Comparison of ENCODE assay signal across 27 mouse cellular contexts in genomic region chr10:93544172-93544571, GRCm38 (mm10). TPM values are rescaled to one million over a fixed set of nuclear protein-coding genes. Genes with fewer than 3 reads are reported as not detected.
DNase-seq lines count a peak whose midpoint lies in the region; TF ChIP-seq lines count a peak whose summit lies in the region.
"Had no signal": no experiment of that assay in that cellular context is flagged by ENCODE, and none has a peak within 500 bp of the region (broad histone marks: within the 10 kb centered on the region; RNA-seq: fewer than 3 reads in every experiment).

No protein-coding gene starts in this region.

- no peak for TF ChIP-seq POLR2A in CH12.LX (IDR thresholded peaks at IDR 0.05; ENCODE audit: low read depth, low read length)

- H3K4me2 ChIP-seq in CH12.LX (ENCODE audit: insufficient read depth, low read depth, poor library complexity, severe bottlenecking) = peak overlapping the region; percentile 58
- H3K4me2 ChIP-seq: embryonic facial prominence, embryonic 13.5 days; forebrain, embryonic 13.5 days; heart, embryonic 13.5 days; hindbrain, embryonic 12.5 days; hindbrain, embryonic 15.5 days had no signal

- no peaks in the 10 kb centered on the region for H3K79me2 ChIP-seq in CH12.LX (replicated peaks; ENCODE audit: control insufficient read depth, extremely low read depth, insufficient read depth, poor library complexity, severe bottlenecking)

- peak overlapping the region; percentile 20; the same call in 1 of the 2 replicates for H3K9ac ChIP-seq in CH12.LX (ENCODE audit: insufficient read depth, low read depth)
- H3K9ac ChIP-seq: embryonic facial prominence, embryonic 13.5 days; forebrain, embryonic 13.5 days; heart, embryonic 13.5 days; hindbrain, embryonic 12.5 days; hindbrain, embryonic 15.5 days had no signal

- H3K4me3 ChIP-seq in heart, embryonic 10.5 days = no peak overlapping the region
- H3K4me3 ChIP-seq in CH12.LX (replicated peaks in 1 of 3; ENCODE audit: low read depth in 2 of 3, low read length in 2 of 3, poor library complexity in 1 of 3) = no peak overlapping the region
- H3K4me3 ChIP-seq: embryonic facial prominence, embryonic 13.5 days; erythroblast, embryonic 14.5 days; forebrain, embryonic 10.5 days; forebrain, embryonic 13.5 days; heart, embryonic 13.5 days; hindbrain, embryonic 12.5 days; hindbrain, embryonic 15.5 days had no signal

- no peaks in the 10 kb centered on the region for H3K9me3 ChIP-seq in heart, embryonic 10.5 days
- H3K9me3 ChIP-seq in CH12.LX (replicated peaks; ENCODE audit: low read length) = no peaks in the 10 kb centered on the region
- H3K9me3 ChIP-seq: embryonic facial prominence, embryonic 13.5 days; forebrain, embryonic 10.5 days; forebrain, embryonic 13.5 days; heart, embryonic 13.5 days; hindbrain, embryonic 12.5 days; hindbrain, embryonic 15.5 days had no signal

- H3K36me3 ChIP-seq in heart, embryonic 10.5 days = no peaks in the 10 kb centered on the region
- no peaks in the 10 kb centered on the region for H3K36me3 ChIP-seq in CH12.LX (replicated peaks in 1 of 2; ENCODE audit: control insufficient read depth in 1 of 2, insufficient read depth in 1 of 2, low read length in 1 of 2)
- H3K36me3 ChIP-seq: embryonic facial prominence, embryonic 13.5 days; forebrain, embryonic 10.5 days; heart, embryonic 13.5 days; hindbrain, embryonic 12.5 days; hindbrain, embryonic 15.5 days had no signal

- H3K4me1 ChIP-seq in heart, embryonic 10.5 days = peaks cover 22% of the 10 kb centered on the region
- peaks cover 10 to 64% of the 10 kb centered on the region in 2 experiments for H3K4me1 ChIP-seq in CH12.LX (ENCODE audit: control insufficient read depth in 1 of 2, insufficient read depth in 2 of 2)

- DNase-seq in heart, embryonic 10.5 days (ENCODE audit: low spot score) = peak; percentile 42
- no peak for DNase-seq in heart, adult 8-10 months (ENCODE audit: low spot score)
- DNase-seq in retina, postnatal 1 day = peak; percentile 27
- no peak for DNase-seq in retina, embryonic 14.5 days (ENCODE audit: low spot score)
- no peak for DNase-seq in CH12.LX (ENCODE audit: extremely low read depth)
- DNase-seq in yolk sac, embryonic 10.5 days (ENCODE audit: low spot score) = no peak
- DNase-seq: adrenal gland, adult 8-10 months; adrenal gland, postnatal 36 days; B cell, adult 2 months; cerebellum, adult 18-20 months; cerebellum, adult 9-10 months; cerebellum, postnatal 14 days; gastrocnemius, postnatal 10 days; gastrocnemius, postnatal 36 days; heart, postnatal 14 days had no signal

- no peak for TF ChIP-seq CTCF in CH12.LX (conservative IDR thresholded peaks at IDR 0.05 in 1 of 2, IDR thresholded peaks at IDR 0.05 in 1 of 2; ENCODE audit: low read depth in 2 of 2, low read length in 2 of 2)

- WGBS in heart, embryonic 10.5 days = 79% methylated on average over 5 of the region's 5 CpGs

- no peak for TF ChIP-seq EP300 in CH12.LX (IDR thresholded peaks at IDR 0.05; ENCODE audit: low read length)

- no peak for TF ChIP-seq RAD21 in CH12.LX (IDR thresholded peaks at IDR 0.05; ENCODE audit: low read depth, low read length)

- H3K27me3 ChIP-seq in heart, embryonic 10.5 days (ENCODE audit: insufficient read depth, poor library complexity, severe bottlenecking) = no peaks in the 10 kb centered on the region
- H3K27me3 ChIP-seq in CH12.LX (replicated peaks) = no peaks in the 10 kb centered on the region
- H3K27me3 ChIP-seq: forebrain, embryonic 13.5 days; heart, embryonic 13.5 days had no signal

- dilution Hi-C loops in CH12.LX (cut with MboI; ENCODE audit: extremely low pct_ligation_motif_present, extremely low pct_unique_long_range_greater_than_20kb, low sequenced_read_pairs) = no loop called here

- in situ Hi-C loops in CH12.LX (cut with MboI; ENCODE audit: low pct_ligation_motif_present, low pct_unique_long_range_greater_than_20kb, low sequenced_read_pairs) = loop anchor here (5.0 kb wide), 1 partner anchor 33 kb away; no protein-coding TSS in a partner anchor

- no peak overlapping the region for H3K27ac ChIP-seq in heart, embryonic 10.5 days
- H3K27ac ChIP-seq in CH12.LX (ENCODE audit: insufficient read depth, low read depth) = peak overlapping the region; percentile 24; the same call in 1 of the 2 replicates
- H3K27ac ChIP-seq: embryonic facial prominence, embryonic 13.5 days; forebrain, embryonic 10.5 days; forebrain, embryonic 13.5 days; heart, embryonic 13.5 days; hindbrain, embryonic 12.5 days; hindbrain, embryonic 15.5 days had no signal

TF ChIP-seq in CH12.LX, 34 proteins besides CTCF, POLR2A, EP300 and RAD21:
- TF ChIP-seq HCFC1 (IDR thresholded peaks at IDR 0.05; ENCODE audit: low read depth, low read length) (peak; percentile 30; the same call in 1 of the 2 replicates), MXI1 (IDR thresholded peaks at IDR 0.05; ENCODE audit: low read depth, low read length) (no peak)
TF ChIP-seq in CH12.LX: peak in this region for 1.

RNA-seq across cellular contexts. Expression of gene Ccdc38, which starts 3.7 kb away (rescaled TPM):
- polyA plus RNA-seq in heart, embryonic 10.5 days (2016; fragmentation: Nextera tagmentation; extraction: Ambion mirVana) = 0.17 and 0.35 TPM in 2 replicates
- total RNA-seq in heart, adult 8-10 months (2022) = not detected
- total RNA-seq in CH12.LX (2012; rRNA removed) (6.6 and 9.2 TPM in 2 replicates), CH12.LX (2014; rRNA removed) (47.3 and 55.8 TPM in 2 replicates)
- 17.9 and 22.2 TPM in 2 replicates for polyA plus RNA-seq in CH12.LX (2012; ENCODE audit: insufficient read length, low read depth)
- total RNA-seq: adrenal gland, postnatal 36 days; gastrocnemius, adult 18-20 months; heart, postnatal 14 days; hematopoietic stem cell, adult 5-6 weeks; MEL had no signal
- polyA plus RNA-seq: erythroblast, embryonic 14.5 days had no signal

RNA-seq across cellular contexts. Expression of gene Amdhd1, which starts 4.3 kb away (rescaled TPM):
- 0.26 and 1.5 TPM in 2 replicates for polyA plus RNA-seq in heart, embryonic 10.5 days (2016; fragmentation: Nextera tagmentation; extraction: Ambion mirVana)
- not detected for total RNA-seq in heart, adult 8-10 months (2022)
- total RNA-seq in CH12.LX (2012; rRNA removed) (4.6 and 8.4 TPM in 2 replicates), CH12.LX (2014; rRNA removed) (2.4 and 3.3 TPM in 2 replicates)
- polyA plus RNA-seq in CH12.LX (2012; ENCODE audit: insufficient read length, low read depth) = 2.3 and 2.4 TPM in 2 replicates
- total RNA-seq: gastrocnemius, postnatal 36 days; granulocyte monocyte progenitor cell, adult 5-6 weeks; heart, postnatal 14 days; hematopoietic stem cell, adult 5-6 weeks; MEL had no signal
- polyA plus RNA-seq: forebrain, embryonic 13.5 days; intestine, postnatal 0 days had no signal

RNA-seq across cellular contexts. Expression of gene Snrpf, which starts 45.3 kb away (rescaled TPM):
- polyA plus RNA-seq in heart, embryonic 10.5 days (2016; fragmentation: Nextera tagmentation; extraction: Ambion mirVana) = 108 and 145 TPM in 2 replicates
- 10 to 100 TPM in 2 of 4 experiments, 1 to 10 TPM in 2; 7.5 to 12.3 (median 10.9) TPM for total RNA-seq in heart, adult 8-10 months (2022)
- 184 and 191 TPM in 2 replicates for total RNA-seq in CH12.LX (2012; rRNA removed)
- 186 and 207 TPM in 2 replicates for total RNA-seq in CH12.LX (2014; rRNA removed)
- 144 and 159 TPM in 2 replicates for polyA plus RNA-seq in CH12.LX (2012; ENCODE audit: insufficient read length, low read depth)

RNA-seq across cellular contexts. Expression of gene Hal, which starts 55.6 kb away (rescaled TPM):
- polyA plus RNA-seq in heart, embryonic 10.5 days (2016; fragmentation: Nextera tagmentation; extraction: Ambion mirVana) = 0.05 and 0.33 TPM in 2 replicates
- total RNA-seq in heart, adult 8-10 months (2022) = under 1 TPM in 3 of 4 experiments, not detected in 1; 0.05 to 0.29 (median 0.25) TPM
- total RNA-seq in CH12.LX (2012; rRNA removed) (0.76 TPM in 2 replicates), CH12.LX (2014; rRNA removed) (0.26 TPM in 1 of 2 replicates, not detected in the other)
- polyA plus RNA-seq in CH12.LX (2012; ENCODE audit: insufficient read length, low read depth) = 0.29 TPM in 1 of 2 replicates, not detected in the other
- total RNA-seq: hematopoietic stem cell, adult 5-6 weeks had no signal
- polyA plus RNA-seq: erythroblast, embryonic 14.5 days; forebrain, embryonic 13.5 days had no signal

Comparison
In these comparisons a context has a peak if more than half of its experiments do, and no peak if none do; other contexts are left out.
1. DNase-seq: peak in heart, embryonic 10.5 days (single experiment) and retina, postnatal 1 day (single experiment); none in heart, adult 8-10 months (single experiment), retina, embryonic 14.5 days (single experiment), CH12.LX (single experiment) and yolk sac, embryonic 10.5 days (single experiment).
2. RNA of gene Ccdc38, which starts 3.7 kb away (total RNA-seq): 6.6 to 55.8 TPM in CH12.LX; not detected in heart, adult 8-10 months; every median in the first group is over 4 times any median in the second.
3. RNA of gene Snrpf, which starts 45.3 kb away (total RNA-seq): 184 to 207 TPM in CH12.LX; 7.5 to 12.3 TPM in heart, adult 8-10 months; every median in the first group is over 10 times any median in the second.